Mouse (Mus musculus): Measurements from ENCODE around the gene Rfng. TPM values are rescaled to one million over a fixed set of nuclear protein-coding genes. Genes with fewer than 3 reads are reported as not detected.
A peak's percentile ranks its signal among the peaks of the same experiment; 100 is the strongest.

Rfng gene
- polyA plus RNA-seq, 1 experiment: 27.5 TPM

DNA sequence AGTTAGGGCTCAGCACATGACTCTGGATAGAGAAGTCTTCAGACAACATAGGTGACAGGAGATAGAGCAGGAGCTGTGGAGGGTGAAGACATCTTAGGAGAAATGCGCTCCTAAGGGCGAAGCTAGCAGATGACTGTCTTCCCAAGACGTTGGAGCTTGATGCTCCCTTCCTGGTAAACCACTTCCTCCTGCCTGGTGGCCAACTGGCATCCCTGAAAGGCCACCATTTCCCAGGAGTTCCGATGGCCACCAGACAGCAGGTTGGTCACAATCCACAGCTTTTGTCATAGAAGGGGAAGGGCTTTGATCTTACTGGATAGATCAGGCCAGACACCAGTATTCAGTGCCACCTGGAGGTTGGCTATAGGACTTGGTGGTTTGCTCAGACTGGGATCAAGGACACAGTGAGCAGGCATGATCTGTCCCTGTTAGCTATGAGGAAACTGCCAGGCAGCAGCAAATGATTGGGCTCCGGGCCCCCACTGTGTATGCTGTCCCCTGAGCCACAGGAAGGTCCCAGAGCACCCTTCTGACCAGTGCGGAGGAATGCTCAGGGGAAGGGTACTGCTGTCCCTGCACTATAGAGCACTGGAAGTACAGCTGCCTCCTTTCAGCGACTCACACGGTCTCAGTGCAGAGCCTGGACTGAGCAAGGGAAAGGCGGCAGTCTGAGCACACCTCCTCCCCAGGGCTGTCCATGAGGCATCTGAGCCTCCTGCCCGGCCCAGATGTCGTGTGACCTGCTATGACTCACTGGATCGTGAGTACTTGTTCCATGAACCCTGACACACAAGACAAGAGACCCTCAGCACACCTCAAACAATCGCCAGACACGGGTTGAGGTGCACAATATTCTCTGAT is 22.0 kb downstream of the Rfng start:
- WGBS: 79% methylated on average over 14 of the region's 14 CpGs
- no peak for DNase-seq (ENCODE audit: low read depth in 1 of 2, low spot score in 2 of 2)
- no peak overlapping the region for H3K4me3 ChIP-seq (ENCODE audit: extremely low read depth, insufficient read depth, insufficient read length)

DNA sequence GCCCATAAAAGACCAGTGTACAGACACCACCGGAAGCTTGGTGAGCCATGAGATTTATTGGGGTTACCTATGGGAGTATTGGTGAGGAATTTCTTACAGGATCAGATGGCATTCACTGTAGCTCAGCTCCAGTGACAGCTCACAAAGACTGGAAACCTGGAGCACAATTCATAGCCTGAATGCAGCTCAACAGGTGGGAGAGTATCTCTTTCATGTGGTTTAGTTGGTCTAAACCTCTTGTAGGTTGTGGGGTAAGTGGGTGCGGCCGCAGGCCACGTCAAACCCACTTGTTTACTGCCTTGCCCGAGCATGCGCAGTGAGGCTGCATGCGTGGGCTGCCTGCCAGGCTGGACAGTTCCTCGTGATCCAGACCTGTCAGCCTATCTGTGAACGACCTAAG is 23.8 kb downstream of the Rfng start:
- 82% methylated on average over 9 of the region's 9 CpGs for WGBS
- no peaks in the 10 kb centered on the region for H3K4me1 ChIP-seq (ENCODE audit: control insufficient read depth, insufficient read depth, insufficient read length)
- H3K4me3 ChIP-seq (ENCODE audit: extremely low read depth, insufficient read depth, insufficient read length): no peak overlapping the region
- H3K27ac ChIP-seq (ENCODE audit: insufficient read depth, low read length): no peak overlapping the region
- no peaks in the 10 kb centered on the region for H3K27me3 ChIP-seq (ENCODE audit: control insufficient read depth, insufficient read depth, low read length)
- TF ChIP-seq CTCF (IDR thresholded peaks at IDR 0.05; ENCODE audit: extremely low read depth, insufficient read depth, insufficient read length, insufficient replicate concordance) (no peak), POLR2A (IDR thresholded peaks at IDR 0.05; ENCODE audit: low read depth, low read length) (no peak)
- H3K36me3 ChIP-seq (ENCODE audit: control insufficient read depth, insufficient read depth, low read length): no peaks in the 10 kb centered on the region
- DNase-seq (ENCODE audit: low read depth in 1 of 2, low spot score in 2 of 2): no peak

More for the DNA sequence above, 22.0 kb downstream of the Rfng start:
- no peaks in the 10 kb centered on the region for H3K27me3 ChIP-seq (ENCODE audit: control insufficient read depth, insufficient read depth, low read length)
- no peaks in the 10 kb centered on the region for H3K4me1 ChIP-seq (ENCODE audit: control insufficient read depth, insufficient read depth, insufficient read length)
- H3K27ac ChIP-seq (ENCODE audit: insufficient read depth, low read length): no peak overlapping the region
- TF ChIP-seq CTCF (IDR thresholded peaks at IDR 0.05; ENCODE audit: extremely low read depth, insufficient read depth, insufficient read length, insufficient replicate concordance) (no peak), POLR2A (IDR thresholded peaks at IDR 0.05; ENCODE audit: low read depth, low read length) (no peak)
- no peaks in the 10 kb centered on the region for H3K36me3 ChIP-seq (ENCODE audit: control insufficient read depth, insufficient read depth, low read length)

DNA sequence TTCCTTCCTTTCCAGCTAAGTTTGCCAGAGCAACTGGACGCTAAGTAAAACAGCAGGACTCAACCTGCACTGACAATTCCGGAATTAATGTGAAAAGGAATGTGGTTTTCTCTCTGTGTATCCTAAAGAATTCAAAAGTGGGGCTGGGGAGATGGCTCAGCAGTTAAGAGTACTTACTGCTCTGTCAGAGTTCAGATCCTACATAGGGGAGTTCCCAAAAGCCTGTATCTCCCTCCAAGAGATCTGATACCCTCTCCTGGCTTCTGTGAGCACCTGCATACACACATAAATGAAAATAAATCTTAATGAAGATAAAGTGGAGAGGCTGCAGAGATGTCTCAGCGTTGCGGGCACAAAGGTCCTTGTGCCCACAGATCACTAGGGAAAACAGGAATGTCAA is 32.4 kb downstream of the Rfng start:
- no peak for TF ChIP-seq POLR2A (IDR thresholded peaks at IDR 0.05; ENCODE audit: low read depth, low read length)
- TF ChIP-seq CTCF (IDR thresholded peaks at IDR 0.05; ENCODE audit: extremely low read depth, insufficient read depth, insufficient read length, insufficient replicate concordance): no peak
- no peaks in the 10 kb centered on the region for H3K4me1 ChIP-seq (ENCODE audit: control insufficient read depth, insufficient read depth, insufficient read length)
- DNase-seq (ENCODE audit: low read depth in 1 of 2, low spot score in 2 of 2): no peak
- H3K36me3 ChIP-seq (ENCODE audit: control insufficient read depth, insufficient read depth, low read length): no peaks in the 10 kb centered on the region
- H3K27me3 ChIP-seq (ENCODE audit: control insufficient read depth, insufficient read depth, low read length): no peaks in the 10 kb centered on the region
- 89% methylated on average over 4 of the region's 4 CpGs for WGBS
- H3K4me3 ChIP-seq (ENCODE audit: extremely low read depth, insufficient read depth, insufficient read length): no peak overlapping the region
- H3K27ac ChIP-seq (ENCODE audit: insufficient read depth, low read length): no peak overlapping the region

GRCm38 (mm10) chr11:120749430-120749829 is 34.6 kb downstream of the Rfng start:
- TF ChIP-seq POLR2A (IDR thresholded peaks at IDR 0.05; ENCODE audit: low read depth, low read length) (no peak), CTCF (IDR thresholded peaks at IDR 0.05; ENCODE audit: extremely low read depth, insufficient read depth, insufficient read length, insufficient replicate concordance) (peak; percentile 44; the same call in 1 of the 2 replicates)
- Histone ChIP-seq H3K27ac (ENCODE audit: insufficient read depth, low read length) (no peak overlapping the region), H3K27me3 (ENCODE audit: control insufficient read depth, insufficient read depth, low read length) (no peaks in the 10 kb centered on the region), H3K36me3 (ENCODE audit: control insufficient read depth, insufficient read depth, low read length) (no peaks in the 10 kb centered on the region), H3K4me3 (ENCODE audit: extremely low read depth, insufficient read depth, insufficient read length) (no peak overlapping the region), H3K4me1 (ENCODE audit: control insufficient read depth, insufficient read depth, insufficient read length) (no peaks in the 10 kb centered on the region)
- 64% methylated on average over 8 of the region's 8 CpGs for WGBS
- DNase-seq (ENCODE audit: low read depth in 1 of 2, low spot score in 2 of 2): peak; percentile 27 to 37

- no peak for DNase-seq (ENCODE audit: low read depth in 1 of 2, low spot score in 2 of 2)
- 48% methylated on average over 4 of the region's 4 CpGs for WGBS
- no peak overlapping the region for H3K27ac ChIP-seq (ENCODE audit: insufficient read depth, low read length)
Measured at GRCm38 (mm10) chr11:120747974-120748373, 36.0 kb downstream of the Rfng start.

DNA sequence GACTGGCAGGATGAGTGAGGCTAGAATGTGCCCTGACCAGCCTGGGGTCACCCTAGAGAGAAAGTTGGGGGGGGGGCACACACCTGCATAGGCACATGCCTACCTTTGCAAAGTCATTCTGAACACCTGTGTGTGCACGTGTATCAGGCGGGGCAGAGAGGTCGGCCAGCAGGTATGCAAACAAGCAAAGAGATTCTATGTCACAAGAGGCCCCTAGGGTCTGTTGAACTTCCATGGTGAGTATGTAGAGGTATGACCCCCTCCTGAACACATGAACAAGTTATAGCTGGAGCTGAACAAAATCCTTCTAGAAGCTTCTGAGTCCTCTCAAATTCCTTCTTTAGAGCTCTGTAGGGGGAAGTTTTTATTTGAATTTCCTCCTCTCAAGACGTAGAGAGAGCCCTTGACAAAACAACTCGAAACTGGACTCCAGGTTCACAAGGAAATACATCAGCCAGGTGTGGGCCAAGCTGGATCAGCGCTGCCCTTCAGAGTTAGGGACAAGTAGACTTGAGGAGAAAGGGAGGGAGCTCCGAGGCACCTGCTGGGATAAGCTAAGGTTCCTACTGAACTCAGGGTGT is 39.8 kb downstream of the Rfng start:
- H3K27ac ChIP-seq (ENCODE audit: insufficient read depth, low read length): no peak overlapping the region
- no peak overlapping the region for H3K4me3 ChIP-seq (ENCODE audit: extremely low read depth, insufficient read depth, insufficient read length)
- no peaks in the 10 kb centered on the region for H3K36me3 ChIP-seq (ENCODE audit: control insufficient read depth, insufficient read depth, low read length)
- no peaks in the 10 kb centered on the region for H3K27me3 ChIP-seq (ENCODE audit: control insufficient read depth, insufficient read depth, low read length)
- no peak for DNase-seq (ENCODE audit: low read depth in 1 of 2, low spot score in 2 of 2)
- TF ChIP-seq POLR2A (IDR thresholded peaks at IDR 0.05; ENCODE audit: low read depth, low read length): no peak
- no peak for TF ChIP-seq CTCF (IDR thresholded peaks at IDR 0.05; ENCODE audit: extremely low read depth, insufficient read depth, insufficient read length, insufficient replicate concordance)
- WGBS: 78% methylated on average over 7 of the region's 7 CpGs
- H3K4me1 ChIP-seq (ENCODE audit: control insufficient read depth, insufficient read depth, insufficient read length): no peaks in the 10 kb centered on the region

More at GRCm38 (mm10) chr11:120747974-120748373, 36.0 kb downstream of the Rfng start:
- Histone ChIP-seq H3K36me3 (ENCODE audit: control insufficient read depth, insufficient read depth, low read length) (no peaks in the 10 kb centered on the region), H3K27me3 (ENCODE audit: control insufficient read depth, insufficient read depth, low read length) (no peaks in the 10 kb centered on the region), H3K4me1 (ENCODE audit: control insufficient read depth, insufficient read depth, insufficient read length) (no peaks in the 10 kb centered on the region), H3K4me3 (ENCODE audit: extremely low read depth, insufficient read depth, insufficient read length) (no peak overlapping the region)
- TF ChIP-seq CTCF (IDR thresholded peaks at IDR 0.05; ENCODE audit: extremely low read depth, insufficient read depth, insufficient read length, insufficient replicate concordance): no peak

GRCm38 (mm10) chr11:120740981-120741380 is 43.0 kb downstream of the Rfng start:
- no peaks in the 10 kb centered on the region for H3K36me3 ChIP-seq (ENCODE audit: control insufficient read depth, insufficient read depth, low read length)
- H3K4me3 ChIP-seq (ENCODE audit: extremely low read depth, insufficient read depth, insufficient read length): no peak overlapping the region
- no peak for TF ChIP-seq POLR2A (IDR thresholded peaks at IDR 0.05; ENCODE audit: low read depth, low read length)
- no peak for TF ChIP-seq CTCF (IDR thresholded peaks at IDR 0.05; ENCODE audit: extremely low read depth, insufficient read depth, insufficient read length, insufficient replicate concordance)
- no peak overlapping the region for H3K27ac ChIP-seq (ENCODE audit: insufficient read depth, low read length)
- no peak for DNase-seq (ENCODE audit: low read depth in 1 of 2, low spot score in 2 of 2)
- 87% methylated on average over 5 of the region's 5 CpGs for WGBS
- H3K4me1 ChIP-seq (ENCODE audit: control insufficient read depth, insufficient read depth, insufficient read length): no peaks in the 10 kb centered on the region
- H3K27me3 ChIP-seq (ENCODE audit: control insufficient read depth, insufficient read depth, low read length): no peaks in the 10 kb centered on the region

Measured in spleen, adult 2 months (tissue).